Mouse (Mus musculus): ENCODE data around the gene Arl8b.
A peak's percentile ranks its signal among the peaks of the same experiment; 100 is the strongest.

The Arl8b gene

DNA sequence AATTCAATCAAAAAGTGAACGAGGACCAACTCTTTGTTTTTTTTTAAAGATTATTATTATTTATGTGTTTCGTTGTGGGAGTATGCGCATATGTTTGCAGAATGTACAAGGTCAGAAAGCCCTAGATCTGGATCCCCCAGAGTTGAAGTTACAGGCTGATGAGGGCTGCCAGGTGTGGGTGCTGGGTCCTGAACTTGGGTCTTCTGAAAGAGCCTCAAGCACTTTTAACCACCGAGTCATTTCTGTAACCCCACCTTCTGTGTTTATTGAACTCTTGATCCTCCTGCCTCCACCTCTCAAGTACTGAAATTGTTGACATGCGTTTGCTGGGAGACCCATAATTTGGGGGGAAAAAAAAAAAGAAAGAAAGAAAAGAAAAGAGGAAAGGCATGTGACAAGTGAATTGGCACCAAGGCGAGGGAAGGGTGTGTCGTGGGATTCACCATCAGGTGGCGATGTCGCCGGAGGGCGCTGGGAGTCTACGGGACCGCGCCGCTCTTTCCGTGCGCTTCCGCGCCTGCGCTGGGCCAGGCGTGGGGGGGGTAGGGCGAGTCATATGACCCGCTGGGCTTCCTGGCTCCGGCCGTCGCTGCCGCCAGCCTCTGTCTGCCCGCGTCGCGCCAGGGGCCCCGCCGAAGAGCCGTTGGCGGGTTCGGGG lies at the start of gene Arl8b:
Arl8b (plus strand) TSS at position 574 of the 658 bp plus-strand sequence.
- DNase-seq (ENCODE audit: low spot score in 2 of 2), result peak; percentile 92 to 96

GRCm38 (mm10) chr6:108735910-108736750 lies 46.8 kb upstream of the Arl8b start:
- peak; percentile 32 to 70 for DNase-seq (ENCODE audit: low spot score in 2 of 2)

- DNase-seq (ENCODE audit: low spot score in 2 of 2), result no peak
These were observed 44.3 kb upstream of the Arl8b start for GRCm38 (mm10) chr6:108738463-108739203.

- DNase-seq (ENCODE audit: low spot score in 2 of 2), result no peak
These were observed 42.3 kb upstream of the Arl8b start for GRCm38 (mm10) chr6:108740579-108740978.

- DNase-seq (ENCODE audit: low spot score in 2 of 2), result no peak
These were observed 39.2 kb upstream of the Arl8b start for GRCm38 (mm10) chr6:108743730-108744129.

DNA sequence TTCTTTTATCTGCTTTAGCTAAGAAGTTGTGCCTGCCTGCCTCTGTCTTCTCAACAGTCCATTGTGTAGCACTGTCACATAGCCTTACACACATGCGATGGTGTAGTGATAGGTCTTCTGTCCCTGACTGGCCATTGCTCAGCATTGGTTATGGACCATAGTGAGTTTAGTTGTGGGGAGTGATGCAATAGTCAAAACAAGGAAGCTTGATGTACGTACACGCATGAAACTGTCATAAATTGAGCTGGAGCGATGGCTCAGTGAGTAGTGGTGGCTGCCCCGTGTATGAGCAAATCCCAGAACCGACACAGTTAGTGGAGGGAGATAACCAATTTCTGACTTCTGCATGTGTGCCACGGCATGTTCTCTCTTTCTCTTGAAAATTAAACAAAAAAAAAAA lies 31.6 kb upstream of the Arl8b start:
- no peak for DNase-seq (ENCODE audit: low spot score in 2 of 2)

DNA sequence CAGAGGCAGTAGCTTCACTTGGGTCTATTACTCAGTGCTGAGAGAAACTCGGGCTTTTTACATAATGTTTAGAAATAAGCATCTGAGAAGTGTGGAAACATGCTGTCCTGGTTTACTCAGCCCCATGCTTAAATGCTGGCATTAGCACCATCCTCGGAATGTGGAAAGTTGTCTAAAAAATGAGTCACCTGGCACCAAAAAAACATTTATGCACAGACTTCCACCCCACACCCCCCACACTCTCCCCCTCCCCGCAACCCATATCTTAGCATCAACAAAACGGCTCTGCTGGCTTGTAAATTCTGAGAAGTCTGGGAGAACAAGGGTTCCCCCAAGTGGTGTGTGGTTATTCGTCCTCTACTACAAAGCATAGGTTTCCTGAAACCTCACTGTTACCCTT lies 30.5 kb upstream of the Arl8b start:
- no peak for DNase-seq (ENCODE audit: low spot score in 2 of 2)

DNA sequence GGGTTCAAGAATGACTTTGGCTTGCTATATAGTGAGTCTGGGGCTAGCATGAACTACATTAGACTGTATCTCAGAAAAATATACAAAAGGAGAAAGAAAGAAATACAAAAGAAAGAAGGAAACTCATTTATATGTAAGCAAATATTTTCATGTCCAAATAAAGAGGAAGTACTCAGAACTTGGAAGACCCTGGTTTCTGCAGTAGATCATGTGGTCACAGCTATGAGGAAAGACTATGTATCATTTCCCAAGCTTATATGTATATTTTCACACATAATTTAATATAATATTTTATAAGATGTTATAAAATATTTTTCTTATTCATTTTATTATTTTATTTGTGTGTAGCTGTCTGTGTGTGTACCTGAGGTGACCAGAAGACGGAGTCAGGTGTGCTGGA lies 29.4 kb upstream of the Arl8b start:
- no peak for DNase-seq (ENCODE audit: low spot score in 2 of 2)

DNA sequence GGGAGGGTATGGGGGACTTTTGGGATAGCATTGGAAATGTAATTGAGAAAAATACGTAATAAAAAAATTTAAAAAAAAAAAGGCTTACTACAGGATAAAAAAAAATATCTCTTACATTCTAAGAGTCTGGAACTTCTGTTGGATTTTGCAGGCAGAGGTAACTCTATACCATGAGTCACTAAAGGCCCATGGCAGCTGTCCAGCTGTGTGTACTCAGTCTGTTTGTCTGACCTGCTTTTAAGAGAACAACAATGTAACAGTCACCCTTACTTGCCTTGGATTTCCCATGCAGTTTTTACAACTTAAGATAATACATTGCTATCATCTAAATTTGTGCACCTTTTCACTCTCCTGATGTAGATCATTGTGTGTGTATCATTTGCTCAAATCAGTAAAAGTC lies 28.5 kb upstream of the Arl8b start:
- DNase-seq (ENCODE audit: low spot score in 2 of 2), result no peak

DNA sequence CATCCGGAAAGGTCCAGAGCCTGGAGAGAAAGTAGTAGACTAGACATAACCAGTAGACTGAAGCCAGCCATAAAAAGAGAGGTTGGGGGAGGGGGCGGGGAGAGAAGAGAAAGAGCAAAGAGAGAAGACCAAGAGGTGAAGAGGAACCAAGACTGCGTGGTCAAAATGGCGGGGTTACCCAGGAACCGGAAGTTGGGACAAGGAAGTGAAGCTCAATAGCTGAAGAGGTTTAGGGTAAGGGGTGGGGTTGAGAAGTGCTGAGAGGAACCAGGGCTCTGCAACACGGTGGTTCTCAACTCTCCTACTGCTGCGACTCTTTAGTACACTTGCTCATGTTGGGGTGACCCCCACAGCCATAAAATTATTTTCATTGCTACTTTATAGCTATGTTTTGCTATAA lies 27.0 kb upstream of the Arl8b start:
- no peak for DNase-seq (ENCODE audit: low spot score in 2 of 2)

DNA sequence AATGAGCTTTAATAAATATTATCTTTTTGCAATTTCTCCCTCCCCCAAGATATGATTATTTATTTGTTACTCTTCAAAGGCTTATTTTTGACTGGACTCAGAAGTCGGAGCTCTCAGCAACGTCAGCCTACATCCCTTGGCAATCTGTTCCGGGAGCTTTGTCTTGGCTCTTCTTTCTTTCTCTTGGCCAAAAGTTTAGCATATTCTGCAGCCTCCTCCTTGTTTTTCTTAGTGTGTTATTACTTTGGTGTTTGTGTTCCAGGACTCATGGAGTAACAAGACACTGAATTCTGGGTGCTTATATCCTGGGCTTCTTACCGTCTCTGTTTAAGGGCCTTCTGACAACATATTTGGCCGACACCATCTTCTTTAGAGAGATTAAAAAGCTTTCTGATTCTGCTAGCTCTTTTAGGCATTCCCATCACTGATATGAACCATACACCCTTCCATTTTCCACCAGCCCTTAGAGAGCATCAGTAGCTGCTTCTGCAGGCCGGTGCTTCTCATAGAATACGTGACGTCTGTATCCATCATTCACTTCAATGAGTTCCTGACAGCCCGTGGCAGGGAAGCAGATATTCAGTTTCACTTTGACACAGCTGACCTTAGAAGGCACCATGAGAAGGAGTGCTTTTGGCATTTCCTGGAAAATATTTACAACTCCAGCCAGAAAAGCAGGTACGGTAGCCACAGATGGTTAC lies 23.8 kb upstream of the Arl8b start:
- DNase-seq (ENCODE audit: low spot score in 2 of 2), result no peak

GRCm38 (mm10) chr6:108759698-108760039 lies 23.2 kb upstream of the Arl8b start:
- no peak for DNase-seq (ENCODE audit: low spot score in 2 of 2)

- no peak for DNase-seq (ENCODE audit: low spot score in 2 of 2)
These were observed 12.0 kb upstream of the Arl8b start for GRCm38 (mm10) chr6:108770880-108771279.

DNA sequence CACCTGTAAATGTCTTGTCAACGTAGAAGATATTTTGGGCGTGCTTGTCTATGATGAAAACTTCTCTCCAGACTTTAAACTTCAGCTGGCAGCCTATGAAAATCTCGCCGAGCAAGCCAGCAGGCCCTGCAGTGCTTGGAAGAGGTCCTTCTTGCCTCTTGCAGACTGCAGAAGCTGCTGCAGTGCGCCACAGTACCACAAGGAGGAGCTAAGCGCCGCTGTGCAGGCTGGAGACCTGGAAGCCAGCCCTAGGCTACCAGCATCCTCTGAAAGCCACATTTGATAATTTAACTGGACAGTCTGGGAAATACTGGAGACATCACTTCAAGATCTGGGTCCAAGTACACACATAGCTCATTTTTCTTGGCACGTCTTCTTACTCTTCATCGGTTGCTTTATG lies 10.0 kb upstream of the Arl8b start:
- DNase-seq (ENCODE audit: low spot score in 2 of 2), result peak; percentile 58 to 85

- no peak for DNase-seq (ENCODE audit: low spot score in 2 of 2)
These were observed 9.4 kb upstream of the Arl8b start for GRCm38 (mm10) chr6:108773480-108773879.

- no peak for DNase-seq (ENCODE audit: low spot score in 2 of 2)
These were observed 6.6 kb upstream of the Arl8b start for GRCm38 (mm10) chr6:108776274-108776673.

GRCm38 (mm10) chr6:108777560-108778287 lies 5.2 kb upstream of the Arl8b start:
- DNase-seq (ENCODE audit: low spot score in 2 of 2), result no peak

DNA sequence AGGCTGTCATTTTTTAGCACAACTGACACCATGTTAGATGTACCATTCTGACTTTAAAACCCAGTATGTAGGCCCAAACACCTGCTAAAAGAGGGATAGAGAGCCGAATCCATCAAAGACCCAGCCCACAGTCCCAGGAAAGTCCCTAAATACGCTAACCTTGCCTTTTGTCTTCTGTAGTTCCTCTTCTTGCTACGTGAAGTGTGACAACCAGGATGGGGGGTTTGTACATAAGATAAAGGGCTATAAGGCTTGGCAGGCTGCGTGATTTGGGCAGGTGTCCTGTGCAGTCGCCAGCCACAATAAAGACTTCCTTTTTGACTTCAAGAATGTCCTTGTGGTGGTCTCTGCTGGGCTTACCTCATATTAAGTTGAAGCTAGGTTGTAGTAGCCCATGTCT lies 4.5 kb upstream of the Arl8b start:
- DNase-seq (ENCODE audit: low spot score in 2 of 2), result no peak

- DNase-seq (ENCODE audit: low spot score in 2 of 2), result no peak
These were observed 1.0 kb upstream of the Arl8b start for GRCm38 (mm10) chr6:108781865-108782264.

- peak in 1 of 2 experiments; percentile 26 for DNase-seq (ENCODE audit: low spot score in 2 of 2)
These were observed 434 bp downstream of the Arl8b start for GRCm38 (mm10) chr6:108783184-108783881.

- no peak for DNase-seq (ENCODE audit: low spot score in 2 of 2)
These were observed 1.2 kb downstream of the Arl8b start for GRCm38 (mm10) chr6:108784056-108784455.
